Mouse (Mus musculus): ENCODE data around the gene Ryr2. TPM values are rescaled to one million over a fixed set of nuclear protein-coding genes. Genes with fewer than 3 reads are reported as not detected.

Ryr2 gene
- polyA plus RNA-seq, 1 experiment: not detected

DNA sequence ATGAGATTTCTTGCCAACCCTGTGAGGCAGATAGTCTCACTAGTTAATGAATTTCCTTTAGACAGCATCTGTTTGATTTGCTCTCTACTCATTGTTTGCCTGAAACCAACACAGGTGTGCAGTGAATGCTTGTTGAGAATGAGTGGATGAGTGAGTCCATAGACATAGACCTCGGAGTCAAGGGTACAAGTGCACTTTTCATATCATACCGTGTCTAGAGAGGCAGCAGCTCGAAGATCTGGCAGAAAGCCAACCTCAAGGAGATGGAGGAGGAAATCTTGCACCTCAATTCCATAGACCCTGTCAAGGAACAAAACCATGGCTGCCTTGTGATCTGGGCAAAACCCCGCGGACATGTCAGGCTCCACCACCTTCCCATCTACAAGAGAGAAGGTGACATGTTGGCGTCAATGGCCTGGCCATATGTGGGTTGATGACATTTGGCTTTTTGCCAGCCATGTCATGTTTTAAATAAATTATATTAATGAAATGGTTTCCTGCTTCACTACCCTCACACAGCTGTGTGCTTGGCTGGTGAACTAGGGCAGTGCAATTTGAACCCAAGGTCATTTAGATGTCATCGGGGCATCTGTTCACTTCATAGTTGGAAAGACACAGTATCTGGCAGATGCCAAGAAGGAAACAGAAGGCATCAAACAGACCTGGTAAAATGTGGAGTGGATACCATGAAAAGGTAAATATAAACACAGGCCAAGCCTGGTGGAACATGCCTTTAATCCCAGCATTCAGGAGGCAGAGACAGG, 396.9 kb downstream of the Ryr2 start:
- no peaks in the 10 kb centered on the region for H3K4me1 ChIP-seq
- peaks cover 4% of the 10 kb centered on the region; the same call in 1 of the 2 replicates for H3K9me3 ChIP-seq
- H3K27me3 ChIP-seq (replicated peaks): no peaks in the 10 kb centered on the region
- H3K36me3 ChIP-seq (replicated peaks; ENCODE audit: low read length): no peaks in the 10 kb centered on the region
- H3K4me3 ChIP-seq (replicated peaks): no peak overlapping the region
- TF ChIP-seq GATA1 (IDR thresholded peaks at IDR 0.05; ENCODE audit: borderline replicate concordance, low read length): no peak

DNA sequence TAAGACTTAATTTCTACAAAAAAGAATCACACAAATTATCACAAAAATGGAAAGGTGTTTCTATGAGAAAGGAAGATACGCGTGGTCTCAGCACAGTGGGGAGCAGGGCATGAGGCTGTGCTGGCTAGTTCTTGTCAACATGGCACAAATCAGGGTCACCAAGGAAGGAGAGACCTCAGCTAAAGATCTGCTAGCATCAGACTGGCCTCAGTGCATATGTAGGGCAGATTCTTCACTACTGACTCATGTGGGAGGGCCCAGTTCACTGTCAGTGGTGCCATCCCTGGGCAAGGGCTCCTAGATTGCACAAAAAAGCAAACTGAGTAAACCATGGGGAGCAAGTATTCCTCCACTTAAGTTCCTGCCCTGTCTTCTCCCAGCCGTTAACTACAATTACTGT, 405.0 kb downstream of the Ryr2 start:
- Histone ChIP-seq H3K4me1 (no peaks in the 10 kb centered on the region), H3K27me3 (replicated peaks) (no peaks in the 10 kb centered on the region), H3K4me3 (replicated peaks) (no peak overlapping the region), H3K9me3 (peaks cover 6% of the 10 kb centered on the region), H3K36me3 (replicated peaks; ENCODE audit: low read length) (no peaks in the 10 kb centered on the region)
- TF ChIP-seq GATA1 (IDR thresholded peaks at IDR 0.05; ENCODE audit: borderline replicate concordance, low read length) (no peak), FLI1 (IDR thresholded peaks at IDR 0.05; ENCODE audit: low read length) (no peak)

DNA sequence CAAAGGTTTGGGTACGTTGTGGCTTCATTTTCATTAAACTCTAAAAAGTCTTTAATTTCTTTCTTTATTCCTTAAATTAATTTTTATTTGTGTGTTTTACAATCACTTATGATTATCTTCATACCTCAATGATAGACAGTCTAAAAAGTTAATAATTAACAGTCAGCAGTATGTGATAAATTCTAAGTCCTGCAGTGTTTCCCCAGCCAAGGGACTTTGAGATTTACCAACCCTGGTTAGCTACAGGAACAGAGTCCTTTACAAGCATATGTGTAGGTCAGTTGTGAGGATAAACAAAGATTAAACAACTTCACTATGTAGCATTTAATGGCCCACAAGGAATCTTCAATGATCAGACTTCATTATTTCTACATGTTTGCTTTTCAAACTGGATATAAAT, 410.2 kb downstream of the Ryr2 start:
- TF ChIP-seq FLI1 (IDR thresholded peaks at IDR 0.05; ENCODE audit: low read length) (no peak), GATA1 (IDR thresholded peaks at IDR 0.05; ENCODE audit: borderline replicate concordance, low read length) (no peak)
- H3K27me3 ChIP-seq (replicated peaks): no peaks in the 10 kb centered on the region
- no peaks in the 10 kb centered on the region for H3K36me3 ChIP-seq (replicated peaks; ENCODE audit: low read length)
- H3K4me3 ChIP-seq (replicated peaks): no peak overlapping the region
- no peaks in the 10 kb centered on the region; the same call in 1 of the 2 replicates for H3K9me3 ChIP-seq
- no peaks in the 10 kb centered on the region for H3K4me1 ChIP-seq

DNA sequence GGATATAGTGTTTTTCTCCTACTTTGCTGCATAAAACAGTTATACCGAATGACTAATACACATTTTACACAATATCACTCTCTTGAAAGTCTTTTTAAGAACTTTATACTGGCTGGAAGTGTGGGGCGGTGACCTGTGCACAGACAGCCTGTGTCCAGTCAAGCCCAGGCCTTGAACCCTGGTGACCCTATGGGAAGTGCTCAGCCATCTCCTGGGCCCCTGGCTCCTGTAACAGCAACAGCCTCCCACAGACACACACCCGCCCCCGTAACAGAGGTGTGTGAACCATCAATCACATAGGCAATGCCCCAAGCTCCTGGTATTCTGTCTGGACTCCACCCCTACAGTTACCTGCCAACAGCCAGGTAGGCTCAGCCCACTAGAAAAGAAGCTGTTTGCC, 424.9 kb downstream of the Ryr2 start:
- no peaks in the 10 kb centered on the region for H3K36me3 ChIP-seq (replicated peaks; ENCODE audit: low read length)
- TF ChIP-seq GATA1 (IDR thresholded peaks at IDR 0.05; ENCODE audit: borderline replicate concordance, low read length) (no peak), FLI1 (IDR thresholded peaks at IDR 0.05; ENCODE audit: low read length) (no peak)
- no peaks in the 10 kb centered on the region for H3K4me1 ChIP-seq
- no peak overlapping the region for H3K4me3 ChIP-seq (replicated peaks)
- H3K27me3 ChIP-seq (replicated peaks): no peaks in the 10 kb centered on the region
- H3K9me3 ChIP-seq: peaks cover 8% of the 10 kb centered on the region

- Histone ChIP-seq H3K4me1 (no peaks in the 10 kb centered on the region), H3K36me3 (replicated peaks; ENCODE audit: low read length) (no peaks in the 10 kb centered on the region), H3K9me3 (no peaks in the 10 kb centered on the region), H3K4me3 (replicated peaks) (no peak overlapping the region), H3K27me3 (replicated peaks) (no peaks in the 10 kb centered on the region)
- TF ChIP-seq FLI1 (IDR thresholded peaks at IDR 0.05; ENCODE audit: low read length) (no peak), GATA1 (IDR thresholded peaks at IDR 0.05; ENCODE audit: borderline replicate concordance, low read length) (no peak)
Observed at GRCm38 (mm10) chr13:11662815-11663214, 443.9 kb downstream of the Ryr2 start.

DNA sequence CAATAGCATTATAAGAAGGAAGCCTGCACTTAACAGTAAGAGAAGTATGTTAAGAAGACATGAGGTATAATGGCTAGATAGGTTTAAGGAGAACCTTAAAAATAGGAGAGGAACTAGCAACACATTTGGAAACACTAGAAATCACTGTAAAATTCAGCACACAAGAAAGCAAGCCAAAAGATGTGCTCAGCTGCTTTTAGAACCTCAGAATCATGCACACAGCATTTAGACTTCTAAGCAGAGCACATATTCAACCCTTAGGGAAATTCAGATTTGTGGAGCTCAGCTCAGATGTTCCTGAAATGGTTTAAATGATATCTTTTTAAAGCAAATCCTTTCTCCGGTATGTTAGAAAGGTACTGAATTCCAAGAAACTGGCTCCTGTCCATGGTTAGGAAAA, 461.9 kb downstream of the Ryr2 start:
- TF ChIP-seq GATA1 (IDR thresholded peaks at IDR 0.05; ENCODE audit: borderline replicate concordance, low read length) (no peak), FLI1 (IDR thresholded peaks at IDR 0.05; ENCODE audit: low read length) (no peak)
- Histone ChIP-seq H3K36me3 (replicated peaks; ENCODE audit: low read length) (no peaks in the 10 kb centered on the region), H3K9me3 (no peaks in the 10 kb centered on the region), H3K4me3 (replicated peaks) (no peak overlapping the region), H3K27me3 (replicated peaks) (no peaks in the 10 kb centered on the region), H3K4me1 (no peaks in the 10 kb centered on the region)

DNA sequence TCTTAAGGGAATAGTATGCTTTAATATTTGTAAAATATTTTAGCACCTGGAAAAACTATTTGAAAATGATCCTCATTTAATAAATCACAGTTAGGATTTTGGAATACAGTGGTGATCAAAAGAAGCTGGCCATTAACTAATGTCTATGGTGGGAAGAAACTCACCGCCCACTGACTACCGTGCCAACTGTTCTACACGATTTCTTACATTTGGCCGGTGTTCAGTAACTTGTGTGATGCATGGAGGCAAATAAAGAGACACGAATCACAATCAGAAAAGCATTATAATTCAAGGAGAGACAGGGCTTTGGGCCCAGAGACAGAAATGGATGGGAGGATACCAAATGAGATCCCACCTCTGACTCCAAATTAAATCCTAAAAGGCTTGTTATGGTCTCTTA, 470.4 kb downstream of the Ryr2 start:
- no peaks in the 10 kb centered on the region for H3K9me3 ChIP-seq
- no peak overlapping the region for H3K4me3 ChIP-seq (replicated peaks)
- H3K36me3 ChIP-seq (replicated peaks; ENCODE audit: low read length): no peaks in the 10 kb centered on the region
- TF ChIP-seq FLI1 (IDR thresholded peaks at IDR 0.05; ENCODE audit: low read length) (no peak), GATA1 (IDR thresholded peaks at IDR 0.05; ENCODE audit: borderline replicate concordance, low read length) (no peak)
- no peaks in the 10 kb centered on the region for H3K4me1 ChIP-seq
- no peaks in the 10 kb centered on the region for H3K27me3 ChIP-seq (replicated peaks)

- no peak overlapping the region for H3K4me3 ChIP-seq (replicated peaks)
- no peaks in the 10 kb centered on the region for H3K27me3 ChIP-seq (replicated peaks)
- TF ChIP-seq GATA1 (IDR thresholded peaks at IDR 0.05; ENCODE audit: borderline replicate concordance, low read length) (no peak), FLI1 (IDR thresholded peaks at IDR 0.05; ENCODE audit: low read length) (no peak)
- no peaks in the 10 kb centered on the region for H3K36me3 ChIP-seq (replicated peaks; ENCODE audit: low read length)
- peaks cover 13% of the 10 kb centered on the region for H3K9me3 ChIP-seq
- H3K4me1 ChIP-seq: no peaks in the 10 kb centered on the region
Observed at GRCm38 (mm10) chr13:11624513-11624912, 482.2 kb downstream of the Ryr2 start.

- no peaks in the 10 kb centered on the region for H3K4me1 ChIP-seq
- TF ChIP-seq GATA1 (IDR thresholded peaks at IDR 0.05; ENCODE audit: borderline replicate concordance, low read length): no peak
- TF ChIP-seq FLI1 (IDR thresholded peaks at IDR 0.05; ENCODE audit: low read length): no peak
- H3K36me3 ChIP-seq (replicated peaks; ENCODE audit: low read length): no peaks in the 10 kb centered on the region
- no peak overlapping the region for H3K4me3 ChIP-seq (replicated peaks)
- H3K9me3 ChIP-seq: peaks cover 15% of the 10 kb centered on the region
- no peaks in the 10 kb centered on the region for H3K27me3 ChIP-seq (replicated peaks)
Observed at GRCm38 (mm10) chr13:11595431-11595830, 511.3 kb downstream of the Ryr2 start.

- TF ChIP-seq FLI1 (IDR thresholded peaks at IDR 0.05; ENCODE audit: low read length) (no peak), GATA1 (IDR thresholded peaks at IDR 0.05; ENCODE audit: borderline replicate concordance, low read length) (no peak)
- H3K4me1 ChIP-seq: no peaks in the 10 kb centered on the region
- H3K27me3 ChIP-seq (replicated peaks): no peaks in the 10 kb centered on the region
- H3K4me3 ChIP-seq (replicated peaks): no peak overlapping the region
- peaks cover 9% of the 10 kb centered on the region for H3K9me3 ChIP-seq
- no peaks in the 10 kb centered on the region for H3K36me3 ChIP-seq (replicated peaks; ENCODE audit: low read length)
Observed at GRCm38 (mm10) chr13:11585283-11585682, 521.5 kb downstream of the Ryr2 start.

All from megakaryocyte, embryonic 14.5 days (primary cell).